Mouse (Mus musculus): ENCODE data around the gene Arl2bp.

Arl2bp gene

DNA sequence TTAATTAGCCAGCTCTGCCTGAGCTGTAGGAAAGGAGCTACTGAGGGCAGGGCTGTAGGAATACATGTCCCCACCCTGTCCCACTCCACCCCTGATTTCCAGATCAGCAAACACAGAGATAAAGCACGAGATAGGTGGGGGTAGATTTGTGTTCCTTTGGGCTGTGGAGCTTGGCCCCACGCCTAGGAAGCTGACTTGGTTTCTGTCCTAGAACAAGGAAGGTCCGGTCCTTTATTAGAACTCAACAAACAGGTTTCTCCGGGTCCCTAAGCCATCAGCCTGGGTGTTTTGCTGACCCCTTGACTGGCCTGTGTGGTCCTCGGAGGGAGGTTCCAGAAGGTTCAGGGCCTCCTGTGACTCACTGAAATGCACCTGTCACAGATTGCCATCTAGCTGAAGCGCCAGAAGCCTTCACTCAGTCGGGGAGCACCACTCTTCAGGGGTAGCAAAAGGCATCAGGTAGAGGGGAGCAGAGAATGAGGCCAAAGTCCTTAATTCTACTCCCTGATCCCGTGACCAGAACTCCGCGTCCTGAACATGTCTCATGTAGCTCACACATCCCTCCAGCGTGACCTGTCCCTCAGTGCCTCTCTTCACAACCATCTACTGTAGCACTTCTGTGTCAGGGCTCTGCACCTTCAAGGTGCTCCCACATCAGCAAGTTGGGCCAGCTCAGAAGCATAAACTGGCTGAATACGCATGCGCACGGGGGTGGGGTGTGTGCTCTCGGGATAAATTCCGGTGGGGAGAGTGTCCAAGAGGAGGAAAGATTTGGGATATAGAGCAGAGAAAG, 16.5 kb downstream of the Arl2bp start:
- CTCF ChIA-PET = interaction anchor here in 2 of 4 experiments (0.5 to 0.7 kb wide), 3 partner anchors 132 to 340 kb away, joined by 3 to 5 read pairs (median 3); no protein-coding TSS in a partner anchor
- POLR2A ChIA-PET = interaction anchor here in 1 of 4 experiments (1.3 kb wide), 1 partner anchor 10 kb away, joined by 6 read pairs; no protein-coding TSS in a partner anchor

GRCm38 (mm10) chr8:94684287-94684686, 17.9 kb downstream of the Arl2bp start:
- POLR2A ChIA-PET = interaction anchor here in 1 of 4 experiments (1.0 to 1.3 kb wide), 2 partner anchors 11 to 173 kb away, joined by 3 to 6 read pairs; no protein-coding TSS in a partner anchor
- CTCF ChIA-PET = no interaction called here

GRCm38 (mm10) chr8:94685953-94686352, 19.6 kb downstream of the Arl2bp start:
- CTCF ChIA-PET = interaction anchor here in 2 of 4 experiments (0.8 to 1.2 kb wide), 2 partner anchors 18 to 194 kb away, joined by 3 to 4 read pairs; no protein-coding TSS in a partner anchor
- POLR2A ChIA-PET = interaction anchor here in 1 of 4 experiments (1.1 to 1.3 kb wide), 2 partner anchors 8 to 19 kb away, joined by 4 read pairs; partner anchors contain the start of gene Arl2bp

GRCm38 (mm10) chr8:94694701-94695100, 28.3 kb downstream of the Arl2bp start:
- POLR2A ChIA-PET = interaction anchor here in 2 of 4 experiments (0.7 to 1.8 kb wide), 4 partner anchors 9 to 308 kb away, joined by 3 to 5 read pairs (median 4); no protein-coding TSS in a partner anchor
- CTCF ChIA-PET = interaction anchor here in 3 of 4 experiments (0.6 to 1.0 kb wide), 3 partner anchors 14 to 550 kb away, joined by 3 read pairs; no protein-coding TSS in a partner anchor

GRCm38 (mm10) chr8:94695341-94695993, 29.1 kb downstream of the Arl2bp start:
- ChIA-PET POLR2A (interaction anchor here in 2 of 4 experiments (0.5 to 1.8 kb wide), 5 partner anchors 25 to 308 kb away, joined by 3 to 5 read pairs (median 3); partner anchors contain the start of genes Fam192a (in 1 of the 2) and Rspry1 (in 1 of the 2)), CTCF (interaction anchor here in 3 of 4 experiments (0.6 to 1.2 kb wide), 6 partner anchors 8 to 394 kb away, joined by 3 to 4 read pairs (median 4); no protein-coding TSS in a partner anchor)

DNA sequence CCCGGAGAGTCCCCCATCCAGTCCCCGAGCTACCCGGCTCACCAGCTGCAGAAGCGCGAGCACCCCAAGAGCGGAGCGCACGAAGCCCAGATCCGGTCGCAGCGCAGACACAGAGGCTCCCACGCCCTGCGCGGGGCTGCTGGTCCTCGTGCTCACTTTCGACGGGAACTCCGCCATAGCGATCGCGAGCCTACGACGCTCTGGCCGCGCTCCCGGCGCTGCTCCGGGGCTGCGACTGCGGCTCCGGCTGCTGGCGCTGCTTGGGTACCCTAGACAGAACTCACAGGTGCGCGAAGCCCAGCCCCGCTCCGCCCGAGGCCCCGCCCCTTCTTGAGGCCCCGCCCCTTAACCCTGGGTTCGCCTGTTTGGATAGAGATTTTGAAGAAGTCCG, 29.6 kb downstream of the Arl2bp start, which contains the start of gene Pllp:
TSS of gene Pllp (minus strand) at position 285 of the 391 bp plus-strand sequence.
- POLR2A ChIA-PET = interaction anchor here in 2 of 4 experiments (0.7 to 1.8 kb wide), 4 partner anchors 25 to 309 kb away, joined by 3 to 5 read pairs (median 4); partner anchors contain the start of genes Cx3cl1 (in 1 of the 2), Fam192a (in 1 of the 2) and Rspry1 (in 1 of the 2)
- CTCF ChIA-PET = interaction anchor here in 1 of 4 experiments (0.6 to 1.2 kb wide), 3 partner anchors 127 to 394 kb away, joined by 3 to 4 read pairs (median 4); no protein-coding TSS in a partner anchor

DNA sequence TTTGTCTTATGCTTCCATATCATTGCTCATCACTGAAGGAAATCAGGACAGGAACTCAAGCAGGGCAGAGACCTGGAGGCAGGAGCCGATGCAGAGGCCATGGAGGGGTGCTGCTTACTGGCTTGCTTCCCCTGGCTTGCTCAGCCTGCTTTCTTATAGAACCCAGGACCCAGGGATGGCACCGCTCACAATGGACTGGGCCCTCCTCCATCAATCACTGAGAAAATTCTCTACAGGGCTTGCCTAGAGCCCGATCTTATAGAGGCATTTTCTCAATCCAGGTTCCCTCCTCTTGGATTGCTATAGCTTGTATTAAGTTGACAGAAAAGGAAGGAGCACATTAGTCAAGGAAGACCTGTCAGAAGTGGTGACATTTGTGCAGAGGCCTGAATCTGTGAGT, 30.2 kb downstream of the Arl2bp start:
- ChIA-PET POLR2A (interaction anchor here in 1 of 4 experiments (0.5 to 1.2 kb wide), 2 partner anchors 21 to 76 kb away, joined by 3 read pairs; partner anchors contain the start of gene Cx3cl1), CTCF (interaction anchor here in 2 of 4 experiments (0.6 to 0.7 kb wide), 3 partner anchors 118 to 561 kb away, joined by 3 to 4 read pairs (median 4); no protein-coding TSS in a partner anchor)

DNA sequence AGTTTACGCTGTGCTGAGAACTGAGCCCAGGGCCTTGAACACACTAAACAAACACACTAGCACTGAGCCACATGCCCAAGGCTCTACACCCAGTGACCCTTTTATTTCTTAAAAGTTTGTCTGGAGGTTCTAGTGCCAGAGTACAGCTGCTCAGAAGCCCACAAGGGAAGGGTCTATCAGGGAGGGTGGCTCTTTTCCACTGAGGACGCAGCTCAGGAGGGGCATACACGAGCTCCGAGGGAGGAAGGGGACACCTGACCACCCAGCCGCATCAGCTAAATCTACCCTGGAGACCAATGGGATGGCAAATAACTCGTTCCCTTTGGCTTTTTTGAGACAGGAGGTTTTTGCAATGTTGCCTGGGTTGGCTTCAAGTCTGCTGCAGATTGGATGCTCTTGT, 31.6 kb downstream of the Arl2bp start:
- ChIA-PET POLR2A (interaction anchor here in 2 of 4 experiments (0.6 to 1.6 kb wide), 3 partner anchors 80 to 125 kb away, joined by 3 read pairs; no protein-coding TSS in a partner anchor), CTCF (interaction anchor here in 1 of 4 experiments (1.6 kb wide), 1 partner anchor 117 kb away, joined by 4 read pairs; no protein-coding TSS in a partner anchor)

DNA sequence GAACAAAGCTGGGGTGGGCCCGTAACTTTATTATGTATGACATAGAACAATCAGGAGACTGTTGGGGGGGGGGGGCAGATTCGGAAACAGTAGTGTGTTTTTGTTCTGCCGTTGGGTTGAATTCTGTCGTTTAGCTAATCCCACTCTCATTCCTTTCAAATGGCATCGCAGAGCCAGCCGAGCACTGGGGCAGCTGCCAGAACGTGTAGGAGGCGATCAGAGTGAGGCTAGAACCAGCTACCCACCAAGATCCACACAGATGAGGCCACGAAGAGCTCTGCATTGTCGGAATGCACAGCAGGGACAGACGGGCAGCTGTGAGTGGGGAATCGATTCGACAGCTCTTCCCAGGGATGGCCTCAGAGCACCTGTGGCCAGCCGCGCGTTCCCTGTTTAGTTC, 33.0 kb downstream of the Arl2bp start:
- CTCF ChIA-PET = interaction anchor here (0.5 to 3.0 kb wide), 15 partner anchors 18 to 217 kb away, joined by 3 to 12 read pairs (median 4); partner anchors contain the start of gene Cx3cl1 (in 1 of the 4)
- POLR2A ChIA-PET = interaction anchor here (0.6 to 1.6 kb wide), 19 partner anchors 8 to 908 kb away, joined by 3 to 5 read pairs (median 3); partner anchors contain the start of genes Bbs2 (in 1 of the 4), Ciapin1 (in 1 of the 4) and Coq9 (in 1 of the 4)

GRCm38 (mm10) chr8:94700421-94700935, 34.1 kb downstream of the Arl2bp start:
- CTCF ChIA-PET = interaction anchor here in 3 of 4 experiments (0.7 to 3.0 kb wide), 3 partner anchors 72 to 303 kb away, joined by 3 to 12 read pairs (median 4); partner anchors contain the start of gene Cx3cl1 (in 1 of the 3)
- POLR2A ChIA-PET = interaction anchor here in 1 of 4 experiments (1.1 to 1.3 kb wide), 2 partner anchors 9 to 179 kb away, joined by 3 to 5 read pairs; no protein-coding TSS in a partner anchor

DNA sequence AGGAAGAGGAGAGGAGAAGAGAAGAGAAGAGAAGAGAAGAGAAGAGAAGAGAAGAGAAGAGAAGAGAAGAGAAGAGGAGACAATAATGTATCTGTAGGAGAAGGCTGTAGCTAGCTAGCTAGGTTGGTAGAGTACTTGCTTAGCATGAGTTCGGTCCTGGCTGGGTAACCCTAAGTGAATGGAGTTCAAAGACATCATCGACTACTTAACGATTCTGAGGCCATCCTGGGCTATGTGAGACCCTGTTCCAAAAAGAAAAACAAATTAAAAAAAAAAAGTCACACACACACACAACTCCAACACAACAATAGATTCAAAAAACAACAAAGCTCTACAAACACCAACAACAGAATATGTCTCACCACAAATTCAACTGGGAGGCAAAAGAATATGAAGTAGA, 35.8 kb downstream of the Arl2bp start:
- ChIA-PET CTCF (interaction anchor here (0.6 to 2.3 kb wide), 13 partner anchors 99 to 371 kb away, joined by 3 to 31 read pairs (median 5); partner anchors contain the start of gene Cpne2 (in 1 of the 4)), POLR2A (interaction anchor here in 3 of 4 experiments (0.7 to 1.6 kb wide), 6 partner anchors 72 to 215 kb away, joined by 3 to 4 read pairs (median 3); partner anchors contain the start of genes Fam192a (in 1 of the 3) and Rspry1 (in 1 of the 3))

DNA sequence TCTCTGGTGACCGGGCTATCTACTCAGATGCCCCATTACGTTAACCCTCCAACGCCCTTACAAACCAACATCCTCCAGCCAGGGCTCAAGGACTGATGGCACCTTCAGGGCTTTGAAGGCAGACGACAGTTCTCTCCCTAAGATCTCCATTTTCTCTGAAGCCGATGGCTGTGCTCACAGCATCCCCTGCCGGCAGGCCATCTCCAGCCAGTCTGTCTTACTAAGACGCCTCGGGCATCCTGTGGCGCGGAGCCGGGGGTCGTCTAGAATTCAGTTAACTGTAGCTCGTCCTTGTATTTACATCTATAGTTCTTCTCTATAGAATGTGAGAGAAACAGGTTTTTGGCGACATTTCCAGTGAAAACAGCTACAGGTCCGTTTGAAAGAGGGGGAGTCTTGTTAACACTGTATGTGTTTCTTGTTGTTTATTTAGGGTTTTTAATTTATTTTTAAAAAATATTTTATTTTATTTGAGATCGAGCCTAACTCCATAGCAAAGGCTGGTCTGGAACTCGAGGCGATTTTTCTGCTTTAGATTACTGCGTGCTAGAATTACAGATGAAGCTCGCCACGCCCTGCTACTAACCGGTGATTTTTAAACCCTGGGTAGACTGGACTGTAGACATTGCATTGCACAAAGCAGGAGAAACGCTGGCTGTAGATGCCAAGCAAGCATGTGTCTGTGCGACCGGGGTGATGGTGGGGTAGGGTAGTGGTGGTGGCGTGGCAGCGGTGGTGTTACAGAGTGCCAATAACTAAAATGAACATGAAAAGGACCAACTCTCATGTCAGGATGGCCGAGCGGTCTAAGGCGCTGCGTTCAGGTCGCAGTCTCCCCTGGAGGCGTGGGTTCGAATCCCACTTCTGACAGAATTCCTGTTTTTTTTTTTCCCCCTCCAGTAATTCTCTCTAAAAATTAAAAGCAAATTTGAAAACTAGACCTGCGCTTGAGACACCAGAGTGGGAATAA, 36.7 kb downstream of the Arl2bp start:
- CTCF ChIA-PET = interaction anchor here (0.5 to 2.3 kb wide), 48 partner anchors 8 to 1303 kb away, joined by 3 to 31 read pairs (median 5); partner anchors contain the start of genes Arl2bp (in 1 of the 4), Cpne2 (in 1 of the 4), Fam192a (in 1 of the 4) and Rspry1 (in 1 of the 4)

GRCm38 (mm10) chr8:94703972-94704668, 37.7 kb downstream of the Arl2bp start:
- POLR2A ChIA-PET = interaction anchor here in 3 of 4 experiments (0.6 to 2.0 kb wide), 7 partner anchors 41 to 604 kb away, joined by 3 to 10 read pairs (median 4); no protein-coding TSS in a partner anchor
- CTCF ChIA-PET = interaction anchor here (0.5 to 2.3 kb wide), 40 partner anchors 9 to 1302 kb away, joined by 3 to 31 read pairs (median 6); partner anchors contain the start of genes Arl2bp (in 1 of the 4), Fam192a (in 1 of the 4) and Rspry1 (in 1 of the 4)

More for the DNA sequence above, 36.7 kb downstream of the Arl2bp start:
- POLR2A ChIA-PET = interaction anchor here in 3 of 4 experiments (0.6 to 2.0 kb wide), 13 partner anchors 10 to 453 kb away, joined by 3 to 10 read pairs (median 4); no protein-coding TSS in a partner anchor

DNA sequence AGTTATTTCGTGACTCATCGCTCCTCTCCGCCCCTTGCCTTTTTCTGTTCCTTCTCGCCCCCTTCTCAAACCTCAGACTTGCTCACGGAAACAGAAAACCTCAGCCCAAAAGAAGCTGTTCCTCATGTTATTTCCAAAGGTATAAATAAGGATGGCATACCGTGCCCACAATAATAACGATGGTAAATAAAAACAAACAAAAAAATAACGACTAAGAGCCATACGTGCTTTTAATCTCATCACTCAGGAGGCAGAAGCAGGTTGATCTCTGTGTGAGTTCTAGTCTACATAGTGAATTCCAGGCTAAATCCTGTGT, 38.2 kb downstream of the Arl2bp start:
- POLR2A ChIA-PET = interaction anchor here in 1 of 4 experiments (1.4 to 2.0 kb wide), 2 partner anchors 69 to 110 kb away, joined by 3 to 6 read pairs; no protein-coding TSS in a partner anchor
- CTCF ChIA-PET = interaction anchor here in 3 of 4 experiments (0.7 to 1.5 kb wide), 7 partner anchors 18 to 204 kb away, joined by 3 to 13 read pairs (median 4); no protein-coding TSS in a partner anchor
